Mouse (Mus musculus): Measurements from ENCODE around the gene Btnl10. TPM values are rescaled to one million over a fixed set of nuclear protein-coding genes. Genes with fewer than 3 reads are reported as not detected.

Btnl10 gene
- polyA plus RNA-seq, 1 experiment from 2014 or later = not detected

DNA sequence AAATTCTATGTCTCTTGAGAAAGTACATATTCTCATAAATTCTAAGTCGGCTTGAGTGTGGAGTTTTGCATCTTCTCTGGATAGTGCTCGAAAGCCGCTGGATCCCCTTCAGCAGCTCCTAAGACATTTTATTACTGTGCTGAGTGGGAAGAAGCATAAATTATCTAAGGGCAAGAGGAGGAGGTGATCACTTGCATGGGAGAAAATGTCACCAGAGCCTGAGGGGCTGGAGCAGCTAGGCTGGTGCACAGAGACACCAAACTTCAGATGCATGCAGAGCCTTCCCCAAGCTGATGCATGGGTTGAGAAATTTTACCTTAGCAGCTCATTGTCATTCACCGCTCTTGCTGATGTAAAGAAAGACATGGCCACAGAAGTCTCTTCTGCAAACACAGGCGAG lies 26.4 kb downstream of the Btnl10 start:
- DNase-seq (ENCODE audit: low spot score) (no peak), ATAC-seq (no peak)
- no peak overlapping the region for H3K4me3 ChIP-seq (ENCODE audit: low read depth, low read length)
- H3K27ac ChIP-seq (ENCODE audit: low read depth, low read length) = no peak overlapping the region
- H3K36me3 ChIP-seq (ENCODE audit: control insufficient read depth, insufficient read depth, low read length) = no peaks in the 10 kb centered on the region
- 74% methylated on average over 5 of the region's 5 CpGs for WGBS
- no peak overlapping the region for H3K4me2 ChIP-seq (ENCODE audit: low read length)
- no peaks in the 10 kb centered on the region for H3K27me3 ChIP-seq (replicated peaks; ENCODE audit: control insufficient read depth, insufficient read depth, low read length)
- H3K9me3 ChIP-seq (replicated peaks; ENCODE audit: control insufficient read depth, low read length) = no peaks in the 10 kb centered on the region
- no peak overlapping the region for H3K9ac ChIP-seq (ENCODE audit: low read length)
- peaks cover 5% of the 10 kb centered on the region; the same call in 1 of the 2 replicates for H3K4me1 ChIP-seq (ENCODE audit: control insufficient read depth, insufficient read depth, low read length)

GRCm38 (mm10) chr11:58947306-58947705 lies 29.6 kb downstream of the Btnl10 start:
- ATAC-seq (no peak), DNase-seq (ENCODE audit: low spot score) (no peak)
- Histone ChIP-seq H3K27ac (ENCODE audit: low read depth, low read length) (peak overlapping the region; percentile 98), H3K9ac (ENCODE audit: low read length) (peak overlapping the region; percentile 76), H3K4me3 (ENCODE audit: low read depth, low read length) (peak overlapping the region; percentile 61; the same call in 1 of the 2 replicates), H3K36me3 (ENCODE audit: control insufficient read depth, insufficient read depth, low read length) (no peaks in the 10 kb centered on the region), H3K4me2 (ENCODE audit: low read length) (peak overlapping the region; percentile 77), H3K27me3 (replicated peaks; ENCODE audit: control insufficient read depth, insufficient read depth, low read length) (no peaks in the 10 kb centered on the region), H3K9me3 (replicated peaks; ENCODE audit: control insufficient read depth, low read length) (no peaks in the 10 kb centered on the region), H3K4me1 (ENCODE audit: control insufficient read depth, insufficient read depth, low read length) (peaks cover 15% of the 10 kb centered on the region)
- WGBS = 89% methylated on average over 3 of the region's 3 CpGs

- Histone ChIP-seq H3K27ac (ENCODE audit: low read depth, low read length) (peak overlapping the region; percentile 98), H3K9me3 (replicated peaks; ENCODE audit: control insufficient read depth, low read length) (no peaks in the 10 kb centered on the region), H3K27me3 (replicated peaks; ENCODE audit: control insufficient read depth, insufficient read depth, low read length) (no peaks in the 10 kb centered on the region), H3K4me1 (ENCODE audit: control insufficient read depth, insufficient read depth, low read length) (peaks cover 18% of the 10 kb centered on the region), H3K36me3 (ENCODE audit: control insufficient read depth, insufficient read depth, low read length) (no peaks in the 10 kb centered on the region), H3K4me3 (ENCODE audit: low read depth, low read length) (peak overlapping the region; percentile 61), H3K9ac (ENCODE audit: low read length) (peak overlapping the region; percentile 76), H3K4me2 (ENCODE audit: low read length) (peak overlapping the region; percentile 77)
- peak; percentile 86 for DNase-seq (ENCODE audit: low spot score)
- WGBS = 8% methylated on average over 23 of the region's 23 CpGs
- ATAC-seq = peak; percentile 68
Observed at GRCm38 (mm10) chr11:58947798-58948528, 30.3 kb downstream of the Btnl10 start.

DNA sequence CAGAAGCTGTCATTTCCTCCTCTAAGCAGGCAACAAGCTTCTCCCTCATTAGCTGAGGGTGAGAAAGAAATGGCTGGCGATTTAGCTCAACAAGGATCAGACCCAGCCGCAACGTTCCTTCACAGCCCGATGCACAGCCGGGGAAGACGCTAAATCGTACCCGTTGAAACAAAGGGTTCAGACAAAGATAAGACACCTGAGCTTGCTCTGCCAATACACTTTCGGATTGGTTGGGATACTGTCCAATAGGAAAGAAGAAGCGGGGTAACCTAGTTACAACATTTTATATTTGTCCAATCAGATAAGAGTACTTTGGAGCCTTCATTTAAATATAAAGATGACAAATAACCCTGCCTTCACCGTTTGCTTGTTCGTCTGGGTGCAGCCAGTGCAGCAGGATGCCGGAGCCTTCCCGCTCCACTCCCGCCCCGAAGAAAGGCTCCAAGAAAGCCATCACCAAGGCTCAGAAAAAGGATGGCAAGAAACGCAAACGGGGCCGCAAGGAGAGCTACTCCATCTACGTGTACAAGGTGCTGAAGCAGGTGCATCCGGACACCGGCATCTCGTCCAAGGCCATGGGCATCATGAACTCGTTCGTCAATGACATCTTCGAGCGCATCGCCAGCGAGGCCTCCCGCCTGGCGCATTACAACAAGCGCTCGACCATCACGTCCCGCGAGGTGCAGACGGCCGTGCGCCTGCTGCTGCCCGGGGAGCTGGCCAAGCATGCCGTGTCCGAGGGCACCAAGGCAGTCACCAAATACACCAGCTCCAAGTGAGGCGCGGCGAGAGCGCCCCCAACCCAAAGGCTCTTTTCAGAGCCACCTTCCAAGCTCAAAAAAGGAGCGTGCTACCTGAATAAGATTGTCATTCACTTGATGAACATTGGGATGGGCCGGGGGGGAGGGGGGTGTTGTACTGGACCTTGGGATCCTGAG lies 31.1 kb downstream of the Btnl10 start, which contains the start of gene Hist3h2ba:
Gene Hist3h2ba, plus strand, starts transcription at position 379 of the 938 bp plus-strand sequence.
- DNase-seq (ENCODE audit: low spot score) (peak; percentile 99), ATAC-seq (peak; percentile 89)
- under 1% methylated on average over 48 of the region's 48 CpGs for WGBS
- Histone ChIP-seq H3K9ac (ENCODE audit: low read length) (peak within 1 kb of the TSS; percentile 95), H3K27ac (ENCODE audit: low read depth, low read length) (peak within 1 kb of the TSS; percentile 99), H3K9me3 (replicated peaks; ENCODE audit: control insufficient read depth, low read length) (no peaks in the 10 kb centered on the region), H3K27me3 (replicated peaks; ENCODE audit: control insufficient read depth, insufficient read depth, low read length) (no peaks in the 10 kb centered on the region), H3K4me2 (ENCODE audit: low read length) (peak within 1 kb of the TSS; percentile 77), H3K4me3 (ENCODE audit: low read depth, low read length) (peak within 1 kb of the TSS; percentile 61), H3K36me3 (ENCODE audit: control insufficient read depth, insufficient read depth, low read length) (no peaks in the 10 kb centered on the region), H3K4me1 (ENCODE audit: control insufficient read depth, insufficient read depth, low read length) (peaks cover 20% of the 10 kb centered on the region)

DNA sequence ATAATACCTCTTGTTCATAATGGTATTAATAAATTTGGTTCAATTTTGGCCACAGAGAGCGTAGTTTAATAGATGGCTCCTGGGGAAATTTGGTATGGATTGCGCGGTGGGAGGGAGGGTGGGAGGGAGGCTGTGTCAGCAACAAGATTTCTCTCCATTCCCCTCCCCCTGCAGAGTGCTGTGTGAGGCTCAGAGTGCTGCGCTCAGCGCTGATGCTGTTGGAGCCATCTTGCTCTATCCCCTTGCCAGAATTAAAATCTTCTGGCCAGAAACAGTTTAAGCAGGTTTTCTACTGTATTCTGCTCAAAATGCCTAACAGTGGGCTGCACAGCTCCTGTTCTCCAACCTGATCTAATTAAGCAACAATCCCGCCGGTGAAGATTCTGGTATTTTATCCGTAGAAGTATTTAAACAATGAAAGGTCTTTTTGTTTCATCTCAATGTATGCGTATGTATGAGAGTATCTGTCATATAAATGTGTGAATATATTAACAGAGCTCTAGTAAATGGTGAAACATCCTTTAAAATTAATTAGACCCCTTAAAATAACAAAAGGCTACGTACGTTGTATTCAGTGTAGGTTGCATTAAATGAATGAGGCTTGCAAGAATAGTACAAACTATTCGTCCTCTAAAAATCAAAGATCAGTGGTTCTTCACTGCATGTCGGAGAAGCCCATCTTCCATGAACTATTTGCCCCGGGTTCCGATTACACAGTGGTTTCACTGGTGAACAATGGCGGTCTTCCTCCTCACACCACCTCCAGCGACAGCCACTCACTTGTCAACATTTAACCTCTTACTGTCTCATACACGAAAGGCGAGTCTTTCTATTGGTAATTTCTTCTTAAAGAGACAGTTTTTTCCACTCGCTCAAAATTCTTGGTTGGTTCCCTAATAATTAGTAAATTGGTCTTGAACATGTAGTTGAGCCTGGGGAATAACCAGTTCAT lies 32.0 kb downstream of the Btnl10 start:
- ATAC-seq (peak; percentile 58), DNase-seq (ENCODE audit: low spot score) (peak; percentile 95)
- WGBS = 1% methylated on average over 20 of the region's 20 CpGs
- Histone ChIP-seq H3K4me3 (ENCODE audit: low read depth, low read length) (peak overlapping the region; percentile 61), H3K27ac (ENCODE audit: low read depth, low read length) (peak overlapping the region; percentile 99), H3K36me3 (ENCODE audit: control insufficient read depth, insufficient read depth, low read length) (no peaks in the 10 kb centered on the region), H3K4me1 (ENCODE audit: control insufficient read depth, insufficient read depth, low read length) (peaks cover 20% of the 10 kb centered on the region), H3K9me3 (replicated peaks; ENCODE audit: control insufficient read depth, low read length) (no peaks in the 10 kb centered on the region), H3K4me2 (ENCODE audit: low read length) (peak overlapping the region; percentile 77), H3K9ac (ENCODE audit: low read length) (peak overlapping the region; percentile 95), H3K27me3 (replicated peaks; ENCODE audit: control insufficient read depth, insufficient read depth, low read length) (no peaks in the 10 kb centered on the region)

GRCm38 (mm10) chr11:58951210-58951609 lies 33.5 kb downstream of the Btnl10 start:
- Histone ChIP-seq H3K27ac (ENCODE audit: low read depth, low read length) (peak overlapping the region; percentile 99; the same call in 1 of the 2 replicates), H3K9me3 (replicated peaks; ENCODE audit: control insufficient read depth, low read length) (no peaks in the 10 kb centered on the region), H3K4me1 (ENCODE audit: control insufficient read depth, insufficient read depth, low read length) (peaks cover 21% of the 10 kb centered on the region), H3K9ac (ENCODE audit: low read length) (peak overlapping the region; percentile 95; the same call in 1 of the 2 replicates), H3K36me3 (ENCODE audit: control insufficient read depth, insufficient read depth, low read length) (no peaks in the 10 kb centered on the region), H3K4me2 (ENCODE audit: low read length) (peak overlapping the region; percentile 77), H3K4me3 (ENCODE audit: low read depth, low read length) (no peak overlapping the region), H3K27me3 (replicated peaks; ENCODE audit: control insufficient read depth, insufficient read depth, low read length) (no peaks in the 10 kb centered on the region)
- ATAC-seq = no peak
- 51% methylated on average over 5 of the region's 5 CpGs for WGBS
- no peak for DNase-seq (ENCODE audit: low spot score)

DNA sequence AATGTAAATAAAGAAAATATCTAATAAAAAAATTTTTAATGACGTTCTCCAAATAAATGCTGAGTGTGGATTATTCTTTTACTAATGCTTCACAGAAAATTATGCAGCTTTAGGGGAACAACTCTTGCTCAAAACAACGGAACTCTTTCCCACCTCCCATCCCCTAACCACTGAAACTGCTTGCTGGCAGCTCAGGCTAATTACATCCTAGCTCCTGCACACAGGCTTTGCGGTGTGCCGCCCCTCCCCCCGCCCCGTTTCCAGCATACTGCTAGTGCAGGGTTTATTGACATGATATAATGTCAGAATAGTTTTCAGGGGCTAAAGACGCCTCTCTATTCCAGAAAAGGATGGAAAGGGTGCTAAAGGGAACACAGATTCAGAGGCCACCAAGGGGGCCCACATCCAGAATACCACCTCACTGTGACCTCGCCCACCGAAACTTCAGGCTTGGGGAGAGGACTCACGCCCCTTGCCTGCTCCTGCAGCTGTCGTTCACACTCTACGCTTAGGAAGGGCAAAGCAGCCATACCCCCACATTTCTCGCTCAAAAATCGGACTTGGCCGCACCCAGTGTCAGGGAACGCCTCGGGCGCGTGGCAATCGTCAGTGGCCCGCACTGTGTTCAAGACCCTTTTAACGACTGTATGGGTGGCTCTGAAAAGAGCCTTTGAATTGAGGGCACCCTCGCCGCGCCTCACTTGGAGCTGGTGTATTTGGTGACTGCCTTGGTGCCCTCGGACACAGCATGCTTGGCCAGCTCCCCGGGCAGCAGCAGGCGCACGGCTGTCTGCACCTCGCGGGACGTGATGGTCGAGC lies 35.9 kb downstream of the Btnl10 start:
- no peaks in the 10 kb centered on the region for H3K9me3 ChIP-seq (replicated peaks; ENCODE audit: control insufficient read depth, low read length)
- peaks cover 14% of the 10 kb centered on the region for H3K36me3 ChIP-seq (ENCODE audit: control insufficient read depth, insufficient read depth, low read length)
- H3K9ac ChIP-seq (ENCODE audit: low read length) = peak overlapping the region; percentile 96
- H3K4me2 ChIP-seq (ENCODE audit: low read length) = peak overlapping the region; percentile 61
- under 1% methylated on average over 33 of the region's 33 CpGs for WGBS
- H3K27me3 ChIP-seq (replicated peaks; ENCODE audit: control insufficient read depth, insufficient read depth, low read length) = no peaks in the 10 kb centered on the region
- H3K4me3 ChIP-seq (ENCODE audit: low read depth, low read length) = peak overlapping the region; percentile 89
- DNase-seq (ENCODE audit: low spot score) (peak; percentile 84), ATAC-seq (peak; percentile 9)
- peak overlapping the region; percentile 99 for H3K27ac ChIP-seq (ENCODE audit: low read depth, low read length)
- peaks cover 38% of the 10 kb centered on the region for H3K4me1 ChIP-seq (ENCODE audit: control insufficient read depth, insufficient read depth, low read length)
